Mouse (Mus musculus) MEL-GATA-1-ER (cell line): Measurements from ENCODE around the gene Prss22.
"Not testable (repeated sequence)": the region's sequence is repeated elsewhere in the genome, so short reads cannot be mapped to it uniquely, and the experiment has no call there.

ENCODE experiments used
- DNase-seq: peaks from one replicate; pipeline ENCODE4 v3.0.0-alpha.2; 2012; ENCODE audit warnings: low read depth; ENCODE audit errors: extremely low read depth

Prss22 gene

GRCm38 (mm10) chr17:23995421-23995820, 2.5 kb downstream of the Prss22 start:
- DNase-seq, result no peak

GRCm38 (mm10) chr17:23994667-23995066, 3.2 kb downstream of the Prss22 start:
- DNase-seq, result no peak

GRCm38 (mm10) chr17:23993559-23994428, 4.1 kb downstream of the Prss22 start:
- DNase-seq, result peak; percentile 81

- DNase-seq, result no peak
These were observed 4.9 kb downstream of the Prss22 start for GRCm38 (mm10) chr17:23992789-23993553.

- no peak for DNase-seq
These were observed 8.1 kb downstream of the Prss22 start for GRCm38 (mm10) chr17:23989802-23990201.

- no peak for DNase-seq
These were observed 12.9 kb downstream of the Prss22 start for GRCm38 (mm10) chr17:23984989-23985388.

GRCm38 (mm10) chr17:23982912-23983311, 15.0 kb downstream of the Prss22 start:
- DNase-seq, result no peak

- DNase-seq, result no peak
These were observed 17.5 kb downstream of the Prss22 start, which contains the start of gene Prss30 for GRCm38 (mm10) chr17:23980297-23980909. TSS of gene Prss30 (minus strand) at chr17:23980566.

GRCm38 (mm10) chr17:23979471-23979870, 18.4 kb downstream of the Prss22 start:
- no peak for DNase-seq

- DNase-seq, result no peak
These were observed 21.2 kb downstream of the Prss22 start for GRCm38 (mm10) chr17:23976665-23977064.

- no peak for DNase-seq
These were observed 26.6 kb downstream of the Prss22 start for GRCm38 (mm10) chr17:23971315-23971714.

GRCm38 (mm10) chr17:23969231-23969630, 28.7 kb downstream of the Prss22 start:
- peak; percentile 55 for DNase-seq

GRCm38 (mm10) chr17:23968780-23969179, 29.1 kb downstream of the Prss22 start:
- DNase-seq, result no peak

- DNase-seq, result no peak
These were observed 31.1 kb downstream of the Prss22 start for GRCm38 (mm10) chr17:23966658-23967401.

- DNase-seq, result no peak
These were observed 32.0 kb downstream of the Prss22 start for GRCm38 (mm10) chr17:23965805-23966425.

- DNase-seq, result no peak
These were observed 36.3 kb downstream of the Prss22 start for GRCm38 (mm10) chr17:23961573-23962122.

GRCm38 (mm10) chr17:23960084-23960738, 37.7 kb downstream of the Prss22 start:
- peak; percentile 57 for DNase-seq

- DNase-seq, result no peak
These were observed 42.7 kb downstream of the Prss22 start, which contains the start of gene Sbpl for GRCm38 (mm10) chr17:23955174-23955573. TSS of gene Sbpl (minus strand) at chr17:23955274.

- DNase-seq, result not testable (repeated sequence)
These were observed 47.1 kb downstream of the Prss22 start for GRCm38 (mm10) chr17:23950828-23951227.

- no peak for DNase-seq
These were observed 48.8 kb downstream of the Prss22 start for GRCm38 (mm10) chr17:23949068-23949467.
